12 mouse cellular contexts compared by ENCODE assay signal in the genomic region with DNA sequence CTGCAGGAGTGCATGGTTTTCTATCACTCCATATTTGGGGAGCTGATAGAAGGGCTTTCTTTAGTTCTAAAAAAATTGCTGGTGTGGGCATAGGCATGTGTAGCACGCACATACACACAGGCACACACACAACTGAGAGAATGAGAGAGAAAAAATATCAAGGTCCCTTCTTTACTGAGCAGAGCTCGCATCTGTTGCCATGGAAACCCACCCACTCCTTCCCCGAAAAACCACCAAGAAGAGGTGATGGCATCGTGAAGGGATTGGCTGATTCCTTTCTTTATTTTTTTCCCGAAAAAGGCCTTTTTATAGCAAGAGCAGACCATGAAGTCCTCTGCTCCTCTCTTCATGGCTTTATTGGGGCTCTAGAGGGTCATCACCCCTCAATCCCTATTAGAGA. TPM values are rescaled to one million over a fixed set of nuclear protein-coding genes. Genes with fewer than 3 reads are reported as not detected.
DNase-seq lines count a peak whose midpoint lies in the region; ATAC-seq and TF ChIP-seq lines count a peak whose summit lies in the region.
"Had no signal": no experiment of that assay in that cellular context is flagged by ENCODE, and none has a peak within 500 bp of the region (broad histone marks: within the 10 kb centered on the region; RNA-seq: fewer than 3 reads in every experiment).

No protein-coding gene starts in this region.

- ATAC-seq in midbrain, embryonic 15.5 days (replicated peaks), result no peak
- ATAC-seq in forebrain, postnatal 0 days, result peak; percentile 66; the same call in 1 of the 2 replicates

- H3K4me1 ChIP-seq in midbrain, embryonic 15.5 days, result peaks cover 64% of the 10 kb centered on the region
- peaks cover 15% of the 10 kb centered on the region for H3K4me1 ChIP-seq in midbrain, embryonic 10.5 days
- H3K4me1 ChIP-seq in forebrain, postnatal 0 days (ENCODE audit: insufficient read depth), result peaks cover 31% of the 10 kb centered on the region

- H3K9ac ChIP-seq in midbrain, embryonic 15.5 days, result no peak overlapping the region
- peak overlapping the region; percentile 26; the same call in 1 of the 2 replicates for H3K9ac ChIP-seq in forebrain, postnatal 0 days

- no peaks in the 10 kb centered on the region for H3K9me3 ChIP-seq in midbrain, embryonic 15.5 days
- no peaks in the 10 kb centered on the region for H3K9me3 ChIP-seq in midbrain, embryonic 10.5 days (replicated peaks)
- H3K9me3 ChIP-seq in forebrain, postnatal 0 days (ENCODE audit: low read length), result no peaks in the 10 kb centered on the region

- H3K27ac ChIP-seq in midbrain, embryonic 15.5 days, result peak overlapping the region; percentile 74
- H3K27ac ChIP-seq in midbrain, embryonic 10.5 days (replicated peaks), result no peak overlapping the region
- H3K27ac ChIP-seq in forebrain, postnatal 0 days (ENCODE audit: low read depth, low read length), result peak overlapping the region; percentile 76

- peaks cover 12% of the 10 kb centered on the region; the same call in 1 of the 2 replicates for H3K27me3 ChIP-seq in midbrain, embryonic 15.5 days (replicated peaks)
- peaks cover 58% of the 10 kb centered on the region for H3K27me3 ChIP-seq in midbrain, embryonic 10.5 days (ENCODE audit: low read depth, poor library complexity, severe bottlenecking)
- no peaks in the 10 kb centered on the region for H3K27me3 ChIP-seq in forebrain, postnatal 0 days (ENCODE audit: insufficient read depth, low read length)

- H3K36me3 ChIP-seq in midbrain, embryonic 15.5 days (replicated peaks), result no peaks in the 10 kb centered on the region
- no peaks in the 10 kb centered on the region for H3K36me3 ChIP-seq in midbrain, embryonic 10.5 days
- H3K36me3 ChIP-seq in forebrain, postnatal 0 days (ENCODE audit: insufficient read depth), result no peaks in the 10 kb centered on the region

- no peak for TF ChIP-seq CTCF in forebrain, postnatal 0 days (IDR thresholded peaks at IDR 0.05; ENCODE audit: low read depth)

- H3K4me3 ChIP-seq in midbrain, embryonic 15.5 days, result no peak overlapping the region
- H3K4me3 ChIP-seq in midbrain, embryonic 10.5 days, result no peak overlapping the region
- no peak overlapping the region for H3K4me3 ChIP-seq in forebrain, postnatal 0 days (ENCODE audit: low read depth, low read length)

- no peak for DNase-seq in midbrain, embryonic 10.5 days (ENCODE audit: low spot score)
- DNase-seq in forebrain, postnatal 0 days, result peak; percentile 84
- peak; percentile 39 to 76 for DNase-seq in layer of hippocampus, postnatal 14 days (ENCODE audit: low spot score in 2 of 2)
- DNase-seq in right cerebral cortex, postnatal 25 days, result peak; percentile 87
- no peak for DNase-seq in kidney, postnatal 36 days
- DNase-seq in heart, postnatal 36 days, result no peak
- DNase-seq: adrenal gland, postnatal 10 days; kidney, adult 18-20 months; liver had no signal

- H3K4me2 ChIP-seq in midbrain, embryonic 15.5 days, result no peak overlapping the region
- peak overlapping the region; percentile 18 for H3K4me2 ChIP-seq in forebrain, postnatal 0 days (ENCODE audit: low read depth)

- intact Hi-C loops in heart, postnatal 36 days (cut with DNase I), result loop anchor here (10.0 kb wide), 1 partner anchor 499 kb away; the partner anchor contains the start of gene 2010003K11Rik

- WGBS in midbrain, embryonic 15.5 days, result 31% methylated on average over 5 of the region's 5 CpGs
- WGBS in midbrain, embryonic 10.5 days, result 69% methylated on average over 5 of the region's 5 CpGs
- WGBS in forebrain, postnatal 0 days, result 23% methylated on average over 5 of the region's 5 CpGs

RNA-seq across cellular contexts. Expression of gene Npas4, which starts 3.9 kb away (rescaled TPM):
- 0.49 and 0.67 TPM in 2 replicates for polyA plus RNA-seq in midbrain, embryonic 15.5 days (2015; fragmentation: Nextera tagmentation; extraction: Ambion mirVana)
- polyA plus RNA-seq in midbrain, embryonic 10.5 days (2016; fragmentation: Nextera tagmentation; extraction: Ambion mirVana), result not detected in 2 replicates
- 3.5 and 3.8 TPM in 2 replicates for total RNA-seq in forebrain, postnatal 0 days (2014; rRNA removed)
- polyA plus RNA-seq in forebrain, postnatal 0 days (2015; fragmentation: Nextera tagmentation; extraction: Ambion mirVana), result 0.36 and 0.42 TPM in 2 replicates
- 10 to 100 TPM in 1 of 2 experiments, 1 to 10 TPM in 1; 5.1 to 10.5 TPM for total RNA-seq in layer of hippocampus, postnatal 14 days (2021)
- total RNA-seq in heart, postnatal 36 days (2021), result not detected
- total RNA-seq: megakaryocyte, adult 5-6 weeks had no signal
- polyA plus RNA-seq: embryonic facial prominence, embryonic 11.5 days had no signal

RNA-seq across cellular contexts. Expression of gene Slc29a2, which starts 29.6 kb away (rescaled TPM):
- 12.2 and 13.6 TPM in 2 replicates for polyA plus RNA-seq in midbrain, embryonic 15.5 days (2015; fragmentation: Nextera tagmentation; extraction: Ambion mirVana)
- polyA plus RNA-seq in midbrain, embryonic 10.5 days (2016; fragmentation: Nextera tagmentation; extraction: Ambion mirVana), result 7.4 and 8.6 TPM in 2 replicates
- 12.8 and 14.2 TPM in 2 replicates for total RNA-seq in forebrain, postnatal 0 days (2014; rRNA removed)
- polyA plus RNA-seq in forebrain, postnatal 0 days (2015; fragmentation: Nextera tagmentation; extraction: Ambion mirVana), result 14.5 and 17.1 TPM in 2 replicates
- 10 to 100 TPM; 16.8 to 17.3 TPM for total RNA-seq in layer of hippocampus, postnatal 14 days (2021)
- 10 to 100 TPM; 12.7 to 13.2 TPM for total RNA-seq in heart, postnatal 36 days (2021)

RNA-seq across cellular contexts. Expression of gene Mrpl11, which starts 32.1 kb away (rescaled TPM):
- 91.7 and 96.4 TPM in 2 replicates for polyA plus RNA-seq in midbrain, embryonic 15.5 days (2015; fragmentation: Nextera tagmentation; extraction: Ambion mirVana)
- polyA plus RNA-seq in midbrain, embryonic 10.5 days (2016; fragmentation: Nextera tagmentation; extraction: Ambion mirVana), result 156 and 163 TPM in 2 replicates
- total RNA-seq in forebrain, postnatal 0 days (2014; rRNA removed), result 101 and 129 TPM in 2 replicates
- 162 and 198 TPM in 2 replicates for polyA plus RNA-seq in forebrain, postnatal 0 days (2015; fragmentation: Nextera tagmentation; extraction: Ambion mirVana)
- total RNA-seq in layer of hippocampus, postnatal 14 days (2021), result 10 to 100 TPM; 58.9 to 60.7 TPM
- total RNA-seq in heart, postnatal 36 days (2021), result 10 to 100 TPM; 69.1 to 69.9 TPM

RNA-seq across cellular contexts. Expression of gene B4gat1, which starts 44.6 kb away (rescaled TPM):
- polyA plus RNA-seq in midbrain, embryonic 15.5 days (2015; fragmentation: Nextera tagmentation; extraction: Ambion mirVana), result 78.8 and 80.6 TPM in 2 replicates
- polyA plus RNA-seq in midbrain, embryonic 10.5 days (2016; fragmentation: Nextera tagmentation; extraction: Ambion mirVana), result 39.4 and 42.1 TPM in 2 replicates
- 85.9 and 111 TPM in 2 replicates for total RNA-seq in forebrain, postnatal 0 days (2014; rRNA removed)
- polyA plus RNA-seq in forebrain, postnatal 0 days (2015; fragmentation: Nextera tagmentation; extraction: Ambion mirVana), result 93.0 and 128 TPM in 2 replicates
- 100 to 1,000 TPM; 124 to 127 TPM for total RNA-seq in layer of hippocampus, postnatal 14 days (2021)
- 10 to 100 TPM; 45.1 to 47.2 TPM for total RNA-seq in heart, postnatal 36 days (2021)

RNA-seq across cellular contexts. Expression of gene AC124502.3, which starts 44.6 kb away (rescaled TPM):
- 3.6 and 4.2 TPM in 2 replicates for polyA plus RNA-seq in midbrain, embryonic 15.5 days (2015; fragmentation: Nextera tagmentation; extraction: Ambion mirVana)
- polyA plus RNA-seq in midbrain, embryonic 10.5 days (2016; fragmentation: Nextera tagmentation; extraction: Ambion mirVana), result 2.2 and 4.4 TPM in 2 replicates
- total RNA-seq in forebrain, postnatal 0 days (2014; rRNA removed), result 3.0 and 7.0 TPM in 2 replicates
- 1.4 and 2.0 TPM in 2 replicates for polyA plus RNA-seq in forebrain, postnatal 0 days (2015; fragmentation: Nextera tagmentation; extraction: Ambion mirVana)
- total RNA-seq in layer of hippocampus, postnatal 14 days (2021), result 10 to 100 TPM in 1 of 2 experiments, 1 to 10 TPM in 1; 5.9 to 10.6 TPM
- 1 to 10 TPM; 1.4 to 3.9 TPM for total RNA-seq in heart, postnatal 36 days (2021)

Comparison
In these comparisons a context has a peak if more than half of its experiments do, and no peak if none do; other contexts are left out.
1. DNase-seq: peak in forebrain, postnatal 0 days (single experiment), layer of hippocampus, postnatal 14 days (2 of 2) and right cerebral cortex, postnatal 25 days (single experiment); none in midbrain, embryonic 10.5 days (single experiment), kidney, postnatal 36 days (0 of 2) and heart, postnatal 36 days (0 of 2).